Mouse (Mus musculus) stomach, embryonic 16.5 days (tissue): Measurements from ENCODE around the gene Ifnk. TPM values are rescaled to one million over a fixed set of nuclear protein-coding genes. Genes with fewer than 3 reads are reported as not detected.
A peak's percentile ranks its signal among the peaks of the same experiment; 100 is the strongest.

Experiments used
- ATAC-seq: fragments of 200-750 bp; cut with Nextera tagmentation; 2 replicates; pipeline ENCODE4 v1.8.0; 2017; ENCODE audit warnings: moderate number of reproducible peaks, moderate TSS enrichment; ENCODE audit not compliant: insufficient read depth, low FRiP score
- H3K27ac ChIP-seq: fragments of 300-500 bp; sonication (generic); 2 replicates; pipeline ENCODE4 v1.5.1; 2014; ENCODE audit warnings: low read length
- H3K27me3 ChIP-seq: fragments of 300-500 bp; sonication (generic); 2 replicates; pipeline ENCODE4 v1.6.1; 2014; ENCODE audit warnings: low read length, control low read depth, mixed read lengths; ENCODE audit not compliant: control insufficient read depth, insufficient read depth
- H3K36me3 ChIP-seq: fragments of 300-500 bp; sonication (generic); 2 replicates; pipeline ENCODE4 v1.6.1; 2014; ENCODE audit warnings: low read length; ENCODE audit not compliant: control insufficient read depth, insufficient read depth
- H3K4me1 ChIP-seq: fragments of 300-500 bp; sonication (generic); 2 replicates; pipeline ENCODE4 v1.6.1; 2014; ENCODE audit warnings: low read length, control low read depth, mixed read lengths; ENCODE audit not compliant: control insufficient read depth, insufficient read depth
- H3K4me2 ChIP-seq: fragments of 300-500 bp; sonication (generic); 2 replicates; pipeline ENCODE4 v1.6.1; 2014; ENCODE audit warnings: low read depth, low read length, mixed read lengths
- H3K4me3 ChIP-seq: fragments of 300-500 bp; sonication (generic); replicated peaks from 2 replicates; pipeline ENCODE4 v1.5.1; 2014; ENCODE audit warnings: mild to moderate bottlenecking, low read length
- H3K9ac ChIP-seq: fragments of 300-500 bp; sonication (generic); 2 replicates; pipeline ENCODE4 v1.6.1; 2014; ENCODE audit warnings: low read length
- H3K9me3 ChIP-seq: fragments of 300-500 bp; sonication (generic); replicated peaks from 2 replicates; pipeline ENCODE4 v1.6.1; 2016; ENCODE audit warnings: low read length, control low read depth; ENCODE audit not compliant: control insufficient read depth
- WGBS: fragments of 180-500 bp; shearing (Covaris S2); extraction: QIAGEN DNeasy Blood & Tissue Kit; methylation state at CpG from one replicate; pipeline ENCODE4 v1.1.7; 2014; 5-methylcytosine and 5-hydroxymethylcytosine counted together
- polyA plus RNA-seq: library from polyadenylated mRNA; unstranded; fragments of >200 nt; fragmentation: Nextera tagmentation; extraction: Ambion mirVana; gene quantifications from 2 replicates; pipeline ENCODE4 v1.2.1, GENCODE M21; 2015

Gene Ifnk
- polyA plus RNA-seq, 1 experiment from 2014 or later: 0.34 TPM

GRCm38 (mm10) chr4:35148326-35148725, 3.5 kb upstream of the Ifnk start:
- no peaks in the 10 kb centered on the region for H3K9me3 ChIP-seq
- ATAC-seq: no peak
- H3K4me1 ChIP-seq: peaks cover 16% of the 10 kb centered on the region; the same call in 1 of the 2 replicates
- H3K4me2 ChIP-seq: no peak overlapping the region
- no peaks in the 10 kb centered on the region for H3K27me3 ChIP-seq
- 85% methylated on average over 4 of the region's 4 CpGs for WGBS
- H3K27ac ChIP-seq: no peak overlapping the region
- no peak overlapping the region for H3K4me3 ChIP-seq
- no peak overlapping the region for H3K9ac ChIP-seq
- H3K36me3 ChIP-seq: no peaks in the 10 kb centered on the region

- H3K4me1 ChIP-seq: peaks cover 11% of the 10 kb centered on the region
- H3K4me2 ChIP-seq: no peak overlapping the region
- H3K9ac ChIP-seq: no peak overlapping the region
- 76% methylated on average over 3 of the region's 3 CpGs for WGBS
- ATAC-seq: no peak
- H3K36me3 ChIP-seq: no peaks in the 10 kb centered on the region
- no peak overlapping the region for H3K4me3 ChIP-seq
- no peaks in the 10 kb centered on the region for H3K27me3 ChIP-seq
- no peaks in the 10 kb centered on the region for H3K9me3 ChIP-seq
- H3K27ac ChIP-seq: no peak overlapping the region
Measured at GRCm38 (mm10) chr4:35150706-35151105, 1.1 kb upstream of the Ifnk start.

- no peak for ATAC-seq
- Histone ChIP-seq H3K27ac (no peak overlapping the region), H3K9ac (peak overlapping the region; percentile 28; the same call in 1 of the 2 replicates), H3K9me3 (no peaks in the 10 kb centered on the region), H3K4me1 (peaks cover 10% of the 10 kb centered on the region; the same call in 1 of the 2 replicates), H3K4me2 (no peak overlapping the region), H3K36me3 (no peaks in the 10 kb centered on the region), H3K4me3 (no peak overlapping the region), H3K27me3 (no peaks in the 10 kb centered on the region)
- WGBS: 34% methylated on average over 3 of the region's 3 CpGs
Measured at GRCm38 (mm10) chr4:35154051-35154450, 2.2 kb downstream of the Ifnk start.

GRCm38 (mm10) chr4:35155132-35155922, 3.5 kb downstream of the Ifnk start:
- H3K4me1 ChIP-seq: peaks cover 10% of the 10 kb centered on the region; the same call in 1 of the 2 replicates
- H3K4me3 ChIP-seq: peak overlapping the region; percentile 79
- peak overlapping the region; percentile 67 for H3K4me2 ChIP-seq
- peak; percentile 78 for ATAC-seq
- H3K27ac ChIP-seq: peak overlapping the region; percentile 88
- 18% methylated on average over 20 of the region's 20 CpGs for WGBS
- H3K27me3 ChIP-seq: no peaks in the 10 kb centered on the region
- peak overlapping the region; percentile 79 for H3K9ac ChIP-seq
- H3K36me3 ChIP-seq: no peaks in the 10 kb centered on the region
- no peaks in the 10 kb centered on the region for H3K9me3 ChIP-seq

GRCm38 (mm10) chr4:35156149-35156611, 4.3 kb downstream of the Ifnk start:
- H3K9me3 ChIP-seq: no peaks in the 10 kb centered on the region
- peak; percentile 70; the same call in 1 of the 2 replicates for ATAC-seq
- peaks cover 10% of the 10 kb centered on the region; the same call in 1 of the 2 replicates for H3K4me1 ChIP-seq
- H3K27me3 ChIP-seq: no peaks in the 10 kb centered on the region
- H3K27ac ChIP-seq: peak overlapping the region; percentile 88
- H3K9ac ChIP-seq: peak overlapping the region; percentile 79
- H3K4me2 ChIP-seq: peak overlapping the region; percentile 67
- peak overlapping the region; percentile 79 for H3K4me3 ChIP-seq
- no peaks in the 10 kb centered on the region for H3K36me3 ChIP-seq
- 2% methylated on average over 26 of the region's 26 CpGs for WGBS

- Histone ChIP-seq H3K36me3 (no peaks in the 10 kb centered on the region), H3K27me3 (no peaks in the 10 kb centered on the region), H3K4me2 (peak within 1 kb of the TSS; percentile 67), H3K27ac (peak within 1 kb of the TSS; percentile 88), H3K4me1 (peaks cover 10% of the 10 kb centered on the region; the same call in 1 of the 2 replicates), H3K9ac (peak within 1 kb of the TSS; percentile 79), H3K9me3 (no peaks in the 10 kb centered on the region), H3K4me3 (peak within 1 kb of the TSS; percentile 79)
- peak; percentile 73 for ATAC-seq
- WGBS: under 1% methylated on average over 50 of the region's 50 CpGs
Measured at GRCm38 (mm10) chr4:35156751-35157611, 5.1 kb downstream of the Ifnk start, which contains the start of gene Mob3b. TSS of gene Mob3b (minus strand) at chr4:35157484.

GRCm38 (mm10) chr4:35157815-35158214, 6.0 kb downstream of the Ifnk start:
- H3K4me2 ChIP-seq: peak overlapping the region; percentile 67
- WGBS: 58% methylated on average over 11 of the region's 11 CpGs

GRCm38 (mm10) chr4:35165275-35165674, 13.4 kb downstream of the Ifnk start:
- Histone ChIP-seq H3K36me3 (no peaks in the 10 kb centered on the region), H3K4me2 (no peak overlapping the region), H3K27ac (peak overlapping the region; percentile 39; the same call in 1 of the 2 replicates), H3K9me3 (no peaks in the 10 kb centered on the region), H3K27me3 (no peaks in the 10 kb centered on the region), H3K4me3 (no peak overlapping the region), H3K9ac (no peak overlapping the region), H3K4me1 (0 out of 2 replicates have a peak, but pooled peaks cover 5% of the 10 kb centered on the region)
- no peak for ATAC-seq
- WGBS: 74% methylated on average over 2 of the region's 2 CpGs

More at GRCm38 (mm10) chr4:35157815-35158214, 6.0 kb downstream of the Ifnk start:
- no peak for ATAC-seq
- Histone ChIP-seq H3K27ac (no peak overlapping the region), H3K36me3 (no peaks in the 10 kb centered on the region), H3K9me3 (no peaks in the 10 kb centered on the region), H3K4me3 (0 out of 2 replicates have a peak overlapping the region, but pooled peaks have one; percentile 79), H3K9ac (peak overlapping the region; percentile 79; the same call in 1 of the 2 replicates), H3K27me3 (no peaks in the 10 kb centered on the region), H3K4me1 (peaks cover 10% of the 10 kb centered on the region; the same call in 1 of the 2 replicates)
